Mouse (Mus musculus): ENCODE measurements around the gene Cyth3.

DNA sequence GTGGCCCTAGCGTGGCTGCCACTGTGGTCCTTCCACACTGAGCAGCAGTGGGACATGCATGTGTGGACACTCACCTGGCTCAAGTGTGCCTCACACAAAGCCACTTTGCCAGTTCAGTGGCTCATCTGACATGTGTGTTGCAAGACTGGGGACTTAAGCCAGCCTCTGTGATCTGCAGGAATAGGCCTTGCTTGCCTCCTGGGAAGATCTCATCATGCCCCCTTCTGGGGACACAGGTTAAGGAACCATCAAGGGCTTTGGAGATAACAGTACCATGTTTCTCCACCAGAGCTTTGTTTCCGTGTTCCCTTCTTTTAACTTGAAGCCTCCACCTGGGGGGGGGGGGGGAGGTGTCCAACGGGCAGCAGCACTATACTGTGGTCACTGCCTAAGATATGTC lies 74.1 kb downstream of the Cyth3 start:
- 0 out of 2 replicates have a peak, but pooled peaks have one; percentile 20 for TF ChIP-seq CTCF (conservative IDR thresholded peaks at IDR 0.05; ENCODE audit: low read length)
- no peak for TF ChIP-seq NANOG (IDR thresholded peaks at IDR 0.05; ENCODE audit: borderline replicate concordance, low read length)

Measured in E14TG2a.4 (cell line).